Mouse (Mus musculus): Measurements from ENCODE around the gene Kcnq2. TPM values are rescaled to one million over a fixed set of nuclear protein-coding genes. Genes with fewer than 3 reads are reported as not detected.

Gene Kcnq2
- 2.0 and 2.4 TPM in 2 replicates for polyA plus RNA-seq (2014; fragmentation: Nextera tagmentation; extraction: Ambion mirVana)

DNA sequence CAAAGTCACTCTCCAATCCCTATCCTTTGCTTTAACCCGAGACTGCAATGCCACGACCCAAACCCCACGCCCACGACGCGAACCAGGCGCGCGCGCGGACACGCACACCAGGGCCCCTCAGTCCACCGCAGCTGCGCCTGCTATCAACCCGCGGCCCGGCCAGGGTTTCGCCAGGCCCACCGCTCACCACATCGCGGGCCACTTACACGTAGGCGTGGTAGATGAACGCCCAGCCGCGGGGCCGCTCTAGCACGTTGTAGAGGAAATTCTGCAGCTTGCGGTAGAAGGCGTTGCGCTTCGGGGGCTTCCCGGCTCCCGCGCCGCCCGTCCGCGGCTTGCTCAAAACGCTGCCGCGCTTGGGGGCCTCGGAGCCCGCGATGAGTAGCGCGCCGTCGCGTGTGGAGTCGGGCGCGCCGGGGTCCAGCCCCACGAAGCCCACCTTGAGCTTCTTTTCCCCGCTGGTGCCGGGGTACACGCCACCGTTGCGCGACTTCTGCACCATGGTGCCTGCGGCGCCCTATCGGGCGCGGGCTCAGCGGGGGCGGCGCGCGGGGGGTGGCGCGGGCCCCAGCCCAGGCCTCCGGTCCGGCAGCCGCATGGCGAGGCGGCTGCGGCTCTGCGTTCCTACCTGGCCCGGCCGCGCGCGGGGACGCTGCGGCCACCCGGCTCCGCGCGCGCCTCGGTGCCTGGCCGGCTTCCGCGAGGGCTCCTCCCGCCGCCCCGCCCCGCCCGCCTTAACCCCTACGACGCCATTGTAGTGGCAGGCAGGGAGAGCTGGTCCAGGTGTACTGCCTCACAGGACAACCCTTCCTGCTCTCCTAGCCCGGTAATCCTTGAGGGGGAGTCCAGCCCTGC is at the start of gene Kcnq2:
Kcnq2 (minus strand) TSS at position 710 of the 855 bp plus-strand sequence.
- H3K4me1 ChIP-seq (replicated peaks; ENCODE audit: control insufficient read depth, insufficient read depth, low read length): 0 out of 2 replicates have a peak, but pooled peaks cover 4% of the 10 kb centered on the region
- no peak within 1 kb of the TSS for H3K9ac ChIP-seq (ENCODE audit: low read length)
- H3K9me3 ChIP-seq (ENCODE audit: control insufficient read depth, low read length): no peaks in the 10 kb centered on the region
- no peak for DNase-seq (ENCODE audit: low spot score)
- under 1% methylated on average over 88 of the region's 104 CpGs for WGBS
- H3K4me3 ChIP-seq (ENCODE audit: low read depth, low read length): peak within 1 kb of the TSS; percentile 42
- H3K27ac ChIP-seq (ENCODE audit: low read depth): no peak within 1 kb of the TSS
- peak within 1 kb of the TSS; percentile 77 for H3K4me2 ChIP-seq (ENCODE audit: low read length)
- no peaks in the 10 kb centered on the region for H3K36me3 ChIP-seq (ENCODE audit: control insufficient read depth, insufficient read depth, low read length)
- no peak for ATAC-seq (replicated peaks; ENCODE audit: low FRiP score, low TSS enrichment, low read depth)
- peaks cover 60% of the 10 kb centered on the region for H3K27me3 ChIP-seq (replicated peaks; ENCODE audit: control insufficient read depth, insufficient read depth, low read length)

- WGBS: 71% methylated on average over 6 of the region's 6 CpGs
- H3K9me3 ChIP-seq (ENCODE audit: control insufficient read depth, low read length): no peaks in the 10 kb centered on the region
- H3K27me3 ChIP-seq (replicated peaks; ENCODE audit: control insufficient read depth, insufficient read depth, low read length): no peaks in the 10 kb centered on the region
- DNase-seq (ENCODE audit: low spot score) (no peak), ATAC-seq (replicated peaks; ENCODE audit: low FRiP score, low TSS enrichment, low read depth) (no peak)
- no peaks in the 10 kb centered on the region for H3K36me3 ChIP-seq (ENCODE audit: control insufficient read depth, insufficient read depth, low read length)
- H3K4me2 ChIP-seq (ENCODE audit: low read length): no peak overlapping the region
- no peak overlapping the region for H3K27ac ChIP-seq (ENCODE audit: low read depth)
- H3K4me3 ChIP-seq (ENCODE audit: low read depth, low read length): no peak overlapping the region
- H3K9ac ChIP-seq (ENCODE audit: low read length): no peak overlapping the region
- no peaks in the 10 kb centered on the region for H3K4me1 ChIP-seq (replicated peaks; ENCODE audit: control insufficient read depth, insufficient read depth, low read length)
Measured at GRCm38 (mm10) chr2:181180898-181181297, 45.8 kb upstream of the Kcnq2 start.

GRCm38 (mm10) chr2:181178471-181178870 is 43.4 kb upstream of the Kcnq2 start:
- no peak overlapping the region for H3K4me2 ChIP-seq (ENCODE audit: low read length)
- H3K36me3 ChIP-seq (ENCODE audit: control insufficient read depth, insufficient read depth, low read length): no peaks in the 10 kb centered on the region
- no peak overlapping the region for H3K9ac ChIP-seq (ENCODE audit: low read length)
- no peaks in the 10 kb centered on the region for H3K4me1 ChIP-seq (replicated peaks; ENCODE audit: control insufficient read depth, insufficient read depth, low read length)
- no peak overlapping the region for H3K4me3 ChIP-seq (ENCODE audit: low read depth, low read length)
- H3K9me3 ChIP-seq (ENCODE audit: control insufficient read depth, low read length): no peaks in the 10 kb centered on the region
- 85% methylated on average over 5 of the region's 5 CpGs for WGBS
- DNase-seq (ENCODE audit: low spot score) (no peak), ATAC-seq (replicated peaks; ENCODE audit: low FRiP score, low TSS enrichment, low read depth) (no peak)
- H3K27ac ChIP-seq (ENCODE audit: low read depth): no peak overlapping the region
- H3K27me3 ChIP-seq (replicated peaks; ENCODE audit: control insufficient read depth, insufficient read depth, low read length): no peaks in the 10 kb centered on the region

- 86% methylated on average over 3 of the region's 3 CpGs for WGBS
- DNase-seq (ENCODE audit: low spot score) (no peak), ATAC-seq (replicated peaks; ENCODE audit: low FRiP score, low TSS enrichment, low read depth) (no peak)
- Histone ChIP-seq H3K9ac (ENCODE audit: low read length) (no peak overlapping the region), H3K9me3 (ENCODE audit: control insufficient read depth, low read length) (no peaks in the 10 kb centered on the region), H3K4me3 (ENCODE audit: low read depth, low read length) (no peak overlapping the region), H3K4me1 (replicated peaks; ENCODE audit: control insufficient read depth, insufficient read depth, low read length) (no peaks in the 10 kb centered on the region), H3K36me3 (ENCODE audit: control insufficient read depth, insufficient read depth, low read length) (no peaks in the 10 kb centered on the region), H3K4me2 (ENCODE audit: low read length) (no peak overlapping the region), H3K27me3 (replicated peaks; ENCODE audit: control insufficient read depth, insufficient read depth, low read length) (no peaks in the 10 kb centered on the region), H3K27ac (ENCODE audit: low read depth) (no peak overlapping the region)
Measured at GRCm38 (mm10) chr2:181178015-181178414, 42.9 kb upstream of the Kcnq2 start.

DNA sequence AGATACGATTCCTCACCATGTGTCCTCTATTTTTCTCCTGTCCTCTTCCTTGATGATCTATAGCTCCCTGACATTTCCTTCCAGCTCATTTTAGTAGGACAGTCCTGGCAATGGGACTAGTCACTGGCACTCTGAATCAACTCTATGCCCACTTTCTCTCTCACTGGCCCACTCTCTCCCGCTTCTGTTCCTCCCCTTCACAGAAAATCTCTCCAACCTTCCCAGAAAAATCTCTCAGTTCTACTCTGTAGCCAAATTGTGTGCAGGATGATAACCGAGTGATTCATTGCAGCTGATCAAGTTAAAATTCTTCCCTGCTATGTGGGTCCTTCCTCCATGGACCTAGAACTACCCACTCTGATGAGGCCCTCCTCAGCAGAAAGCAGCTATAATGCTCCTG is 39.5 kb upstream of the Kcnq2 start:
- Histone ChIP-seq H3K4me2 (ENCODE audit: low read length) (no peak overlapping the region), H3K9me3 (ENCODE audit: control insufficient read depth, low read length) (no peaks in the 10 kb centered on the region), H3K4me3 (ENCODE audit: low read depth, low read length) (no peak overlapping the region), H3K27me3 (replicated peaks; ENCODE audit: control insufficient read depth, insufficient read depth, low read length) (no peaks in the 10 kb centered on the region), H3K9ac (ENCODE audit: low read length) (no peak overlapping the region), H3K4me1 (replicated peaks; ENCODE audit: control insufficient read depth, insufficient read depth, low read length) (no peaks in the 10 kb centered on the region), H3K27ac (ENCODE audit: low read depth) (no peak overlapping the region), H3K36me3 (ENCODE audit: control insufficient read depth, insufficient read depth, low read length) (no peaks in the 10 kb centered on the region)
- DNase-seq (ENCODE audit: low spot score) (no peak), ATAC-seq (replicated peaks; ENCODE audit: low FRiP score, low TSS enrichment, low read depth) (no peak)
- 77% methylated on average over 3 of the region's 3 CpGs for WGBS

DNA sequence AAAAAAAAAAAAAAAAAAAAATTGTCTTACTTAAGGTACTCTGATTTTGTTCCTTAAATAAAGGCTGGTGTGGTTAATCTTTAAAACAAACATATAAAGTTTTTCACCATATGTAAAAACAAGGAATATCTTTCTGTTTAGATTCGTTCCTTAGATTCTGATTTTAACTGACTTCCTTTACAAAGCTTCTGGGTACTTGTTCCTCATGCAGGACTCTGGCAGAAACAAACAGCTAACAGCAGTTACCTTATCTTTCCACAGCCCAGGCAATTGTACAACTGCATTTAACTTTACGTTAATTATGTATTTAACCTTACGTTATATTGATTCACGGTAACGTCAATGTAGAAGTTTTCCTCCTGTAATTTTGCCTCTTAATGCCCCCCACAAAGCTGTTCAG is 31.4 kb upstream of the Kcnq2 start:
- Histone ChIP-seq H3K4me2 (ENCODE audit: low read length) (no peak overlapping the region), H3K27ac (ENCODE audit: low read depth) (no peak overlapping the region), H3K36me3 (ENCODE audit: control insufficient read depth, insufficient read depth, low read length) (no peaks in the 10 kb centered on the region), H3K9ac (ENCODE audit: low read length) (no peak overlapping the region), H3K4me3 (ENCODE audit: low read depth, low read length) (no peak overlapping the region), H3K4me1 (replicated peaks; ENCODE audit: control insufficient read depth, insufficient read depth, low read length) (no peaks in the 10 kb centered on the region), H3K9me3 (ENCODE audit: control insufficient read depth, low read length) (no peaks in the 10 kb centered on the region), H3K27me3 (replicated peaks; ENCODE audit: control insufficient read depth, insufficient read depth, low read length) (0 out of 2 replicates have a peak, but pooled peaks cover 3% of the 10 kb centered on the region)
- WGBS: 77% methylated on average over 5 of the region's 5 CpGs
- ATAC-seq (replicated peaks; ENCODE audit: low FRiP score, low TSS enrichment, low read depth) (no peak), DNase-seq (ENCODE audit: low spot score) (no peak)

GRCm38 (mm10) chr2:181160821-181161220 is 25.7 kb upstream of the Kcnq2 start:
- Histone ChIP-seq H3K36me3 (ENCODE audit: control insufficient read depth, insufficient read depth, low read length) (no peaks in the 10 kb centered on the region), H3K9me3 (ENCODE audit: control insufficient read depth, low read length) (no peaks in the 10 kb centered on the region), H3K4me1 (replicated peaks; ENCODE audit: control insufficient read depth, insufficient read depth, low read length) (no peaks in the 10 kb centered on the region), H3K4me3 (ENCODE audit: low read depth, low read length) (no peak overlapping the region), H3K4me2 (ENCODE audit: low read length) (no peak overlapping the region), H3K9ac (ENCODE audit: low read length) (no peak overlapping the region), H3K27me3 (replicated peaks; ENCODE audit: control insufficient read depth, insufficient read depth, low read length) (peaks cover 29% of the 10 kb centered on the region), H3K27ac (ENCODE audit: low read depth) (no peak overlapping the region)
- whole genome bisulfite sequencing: 72% methylated on average over 4 of the region's 4 CpGs
- DNase-seq (ENCODE audit: low spot score): no peak
- no peak for ATAC-seq (replicated peaks; ENCODE audit: low FRiP score, low TSS enrichment, low read depth)

GRCm38 (mm10) chr2:181159771-181160170 is 24.7 kb upstream of the Kcnq2 start:
- H3K4me2 ChIP-seq (ENCODE audit: low read length): no peak overlapping the region
- H3K27ac ChIP-seq (ENCODE audit: low read depth): no peak overlapping the region
- no peak for DNase-seq (ENCODE audit: low spot score)

GRCm38 (mm10) chr2:181159091-181159514 is 24.0 kb upstream of the Kcnq2 start:
- ATAC-seq (replicated peaks; ENCODE audit: low FRiP score, low TSS enrichment, low read depth) (no peak), DNase-seq (ENCODE audit: low spot score) (no peak)
- H3K4me2 ChIP-seq (ENCODE audit: low read length): no peak overlapping the region
- no peak overlapping the region for H3K27ac ChIP-seq (ENCODE audit: low read depth)
- WGBS: 54% methylated on average over 7 of the region's 7 CpGs
- no peaks in the 10 kb centered on the region for H3K9me3 ChIP-seq (ENCODE audit: control insufficient read depth, low read length)
- H3K4me3 ChIP-seq (ENCODE audit: low read depth, low read length): no peak overlapping the region
- H3K9ac ChIP-seq (ENCODE audit: low read length): no peak overlapping the region
- H3K4me1 ChIP-seq (replicated peaks; ENCODE audit: control insufficient read depth, insufficient read depth, low read length): no peaks in the 10 kb centered on the region
- H3K36me3 ChIP-seq (ENCODE audit: control insufficient read depth, insufficient read depth, low read length): no peaks in the 10 kb centered on the region
- H3K27me3 ChIP-seq (replicated peaks; ENCODE audit: control insufficient read depth, insufficient read depth, low read length): peaks cover 43% of the 10 kb centered on the region

More at GRCm38 (mm10) chr2:181159771-181160170, 24.7 kb upstream of the Kcnq2 start:
- no peaks in the 10 kb centered on the region for H3K9me3 ChIP-seq (ENCODE audit: control insufficient read depth, low read length)
- peaks cover 38% of the 10 kb centered on the region for H3K27me3 ChIP-seq (replicated peaks; ENCODE audit: control insufficient read depth, insufficient read depth, low read length)
- no peak overlapping the region for H3K9ac ChIP-seq (ENCODE audit: low read length)
- WGBS: 3% methylated on average over 2 of the region's 2 CpGs
- no peaks in the 10 kb centered on the region for H3K36me3 ChIP-seq (ENCODE audit: control insufficient read depth, insufficient read depth, low read length)
- no peaks in the 10 kb centered on the region for H3K4me1 ChIP-seq (replicated peaks; ENCODE audit: control insufficient read depth, insufficient read depth, low read length)
- ATAC-seq (replicated peaks; ENCODE audit: low FRiP score, low TSS enrichment, low read depth): no peak; the same call in 1 of the 2 replicates
- H3K4me3 ChIP-seq (ENCODE audit: low read depth, low read length): no peak overlapping the region

All from intestine, embryonic 14.5 days (tissue).